Mouse (Mus musculus) forebrain, embryonic 14.5 days (tissue): ENCODE data around the gene Rgs6. TPM values are rescaled to one million over a fixed set of nuclear protein-coding genes. Genes with fewer than 3 reads are reported as not detected.

Source experiments
- ATAC-seq: fragments of 200-750 bp; cut with Nextera tagmentation; 2 replicates; pipeline ENCODE4 v1.8.0; 2017; ENCODE audit warnings: mild to moderate bottlenecking, moderate library complexity
- DNase-seq: peaks from one replicate; pipeline ENCODE4 v3.0.0-alpha.2; 2015; ENCODE audit warnings: low spot score
- H3K27ac ChIP-seq: fragments of 300-500 bp; sonication (generic); 2 replicates; pipeline ENCODE4 v1.5.1; 2014; ENCODE audit warnings: low read depth, mild to moderate bottlenecking, control low read depth, low read length, moderate library complexity
- H3K27me3 ChIP-seq: fragments of 300-500 bp; sonication (generic); replicated peaks from 2 replicates; pipeline ENCODE4 v1.6.1; 2014; ENCODE audit warnings: low read length, control low read depth, mixed read lengths; ENCODE audit not compliant: control insufficient read depth, insufficient read depth
- H3K36me3 ChIP-seq: fragments of 300-500 bp; sonication (generic); 2 replicates; pipeline ENCODE4 v1.6.1; 2014; ENCODE audit warnings: low read length, control low read depth; ENCODE audit not compliant: control insufficient read depth, insufficient read depth
- H3K4me1 ChIP-seq: fragments of 300-500 bp; sonication (generic); 2 replicates; pipeline ENCODE4 v1.6.1; 2014; ENCODE audit warnings: antibody characterized with exemption, low read length, control low read depth; ENCODE audit not compliant: control insufficient read depth, insufficient read depth
- H3K4me2 ChIP-seq: fragments of 300-500 bp; sonication (generic); 2 replicates; pipeline ENCODE4 v1.6.1; 2014; ENCODE audit warnings: mild to moderate bottlenecking, control low read depth, low read length
- H3K4me3 ChIP-seq: fragments of 300-500 bp; sonication (generic); 2 replicates; pipeline ENCODE4 v1.5.1; 2014; ENCODE audit warnings: low read depth, low read length, control low read depth
- H3K9ac ChIP-seq: fragments of 300-500 bp; sonication (generic); 2 replicates; pipeline ENCODE4 v1.6.1; 2014; ENCODE audit warnings: mild to moderate bottlenecking, low read length, control low read depth, moderate library complexity
- H3K9me3 ChIP-seq: fragments of 300-500 bp; sonication (generic); replicated peaks from 2 replicates; pipeline ENCODE4 v1.6.1; 2016; ENCODE audit warnings: low read length, control low read depth, mixed read lengths; ENCODE audit not compliant: control insufficient read depth
- whole genome bisulfite sequencing: fragments of 180-500 bp; shearing (Covaris S2); extraction: QIAGEN DNeasy Blood & Tissue Kit; methylation state at CpG from one replicate; pipeline ENCODE4 v1.1.7; 2014; 5-methylcytosine and 5-hydroxymethylcytosine counted together
- polyA plus RNA-seq: library from polyadenylated mRNA; unstranded; fragments of >200 nt; fragmentation: Nextera tagmentation; extraction: Ambion mirVana; gene quantifications from 2 replicates; pipeline ENCODE4 v1.2.1, GENCODE M21; 2014

Rgs6 gene
- polyA plus RNA-seq, 1 experiment from 2014 or later: 5.0 TPM

GRCm38 (mm10) chr12:83055690-83056089 lies 467.6 kb downstream of the Rgs6 start:
- Histone ChIP-seq H3K4me1 (no peaks in the 10 kb centered on the region), H3K9me3 (peaks cover 7% of the 10 kb centered on the region; the same call in 1 of the 2 replicates), H3K27me3 (no peaks in the 10 kb centered on the region), H3K9ac (no peak overlapping the region), H3K27ac (no peak overlapping the region), H3K36me3 (no peaks in the 10 kb centered on the region), H3K4me2 (no peak overlapping the region), H3K4me3 (no peak overlapping the region)
- DNase-seq: no peak
- WGBS: 95% methylated on average over 5 of the region's 5 CpGs
- no peak for ATAC-seq

GRCm38 (mm10) chr12:83066426-83066825 lies 478.3 kb downstream of the Rgs6 start:
- H3K4me2 ChIP-seq: no peak overlapping the region
- no peaks in the 10 kb centered on the region for H3K27me3 ChIP-seq
- ATAC-seq (no peak), DNase-seq (no peak)
- no peaks in the 10 kb centered on the region for H3K9me3 ChIP-seq
- H3K27ac ChIP-seq: no peak overlapping the region
- WGBS: 82% methylated on average over 6 of the region's 6 CpGs
- no peaks in the 10 kb centered on the region for H3K4me1 ChIP-seq
- H3K36me3 ChIP-seq: no peaks in the 10 kb centered on the region
- H3K4me3 ChIP-seq: no peak overlapping the region
- H3K9ac ChIP-seq: no peak overlapping the region

- ATAC-seq: no peak
These were observed 482.8 kb downstream of the Rgs6 start for GRCm38 (mm10) chr12:83070848-83071247.

GRCm38 (mm10) chr12:83072181-83072887 lies 484.2 kb downstream of the Rgs6 start:
- peaks cover 14% of the 10 kb centered on the region for H3K4me1 ChIP-seq
- 44% methylated on average over 3 of the region's 3 CpGs for WGBS

More at GRCm38 (mm10) chr12:83070848-83071247, 482.8 kb downstream of the Rgs6 start:
- Histone ChIP-seq H3K4me2 (no peak overlapping the region), H3K9ac (no peak overlapping the region), H3K4me3 (no peak overlapping the region), H3K27me3 (no peaks in the 10 kb centered on the region), H3K4me1 (peaks cover 14% of the 10 kb centered on the region), H3K36me3 (no peaks in the 10 kb centered on the region), H3K9me3 (no peaks in the 10 kb centered on the region), H3K27ac (no peak overlapping the region)
- DNase-seq: no peak
- WGBS: 87% methylated on average over 5 of the region's 5 CpGs

GRCm38 (mm10) chr12:83072951-83073878 lies 485.1 kb downstream of the Rgs6 start:
- DNase-seq (peak; percentile 89), ATAC-seq (peak; percentile 96)
- no peak overlapping the region for H3K4me3 ChIP-seq
- no peak overlapping the region for H3K9ac ChIP-seq
- no peaks in the 10 kb centered on the region for H3K36me3 ChIP-seq
- H3K27me3 ChIP-seq: no peaks in the 10 kb centered on the region
- H3K4me2 ChIP-seq: no peak overlapping the region
- WGBS: 22% methylated on average over 13 of the region's 13 CpGs
- H3K4me1 ChIP-seq: peaks cover 14% of the 10 kb centered on the region
- no peaks in the 10 kb centered on the region for H3K9me3 ChIP-seq
- H3K27ac ChIP-seq: peak overlapping the region; percentile 44

More at GRCm38 (mm10) chr12:83072181-83072887, 484.2 kb downstream of the Rgs6 start:
- Histone ChIP-seq H3K36me3 (no peaks in the 10 kb centered on the region), H3K27me3 (no peaks in the 10 kb centered on the region), H3K9ac (no peak overlapping the region), H3K9me3 (no peaks in the 10 kb centered on the region), H3K4me2 (no peak overlapping the region), H3K27ac (0 out of 2 replicates have a peak overlapping the region, but pooled peaks have one; percentile 24), H3K4me3 (no peak overlapping the region)
- no peak for ATAC-seq
- DNase-seq: peak; percentile 58

GRCm38 (mm10) chr12:83073879-83074368 lies 485.8 kb downstream of the Rgs6 start:
- WGBS: 71% methylated on average over 6 of the region's 6 CpGs
- no peaks in the 10 kb centered on the region for H3K36me3 ChIP-seq
- H3K9ac ChIP-seq: no peak overlapping the region
- ATAC-seq: no peak
- no peak overlapping the region for H3K4me2 ChIP-seq
- peaks cover 14% of the 10 kb centered on the region for H3K4me1 ChIP-seq
- H3K27ac ChIP-seq: peak overlapping the region; percentile 44; the same call in 1 of the 2 replicates
- no peaks in the 10 kb centered on the region for H3K9me3 ChIP-seq
- no peak for DNase-seq
- H3K27me3 ChIP-seq: no peaks in the 10 kb centered on the region
- no peak overlapping the region for H3K4me3 ChIP-seq

- Histone ChIP-seq H3K27ac (no peak overlapping the region), H3K9ac (no peak overlapping the region), H3K4me3 (no peak overlapping the region), H3K36me3 (no peaks in the 10 kb centered on the region), H3K9me3 (no peaks in the 10 kb centered on the region), H3K4me2 (no peak overlapping the region), H3K27me3 (no peaks in the 10 kb centered on the region), H3K4me1 (peaks cover 14% of the 10 kb centered on the region)
- WGBS: 94% methylated on average over 3 of the region's 3 CpGs
- DNase-seq: no peak
- ATAC-seq: no peak
These were observed 488.1 kb downstream of the Rgs6 start for GRCm38 (mm10) chr12:83076179-83076578.

GRCm38 (mm10) chr12:83077486-83077885 lies 489.4 kb downstream of the Rgs6 start:
- no peak overlapping the region for H3K27ac ChIP-seq
- peaks cover 11% of the 10 kb centered on the region for H3K4me1 ChIP-seq
- H3K27me3 ChIP-seq: no peaks in the 10 kb centered on the region
- DNase-seq (no peak), ATAC-seq (no peak)
- no peak overlapping the region for H3K9ac ChIP-seq
- no peak overlapping the region for H3K4me3 ChIP-seq
- H3K4me2 ChIP-seq: no peak overlapping the region
- H3K9me3 ChIP-seq: no peaks in the 10 kb centered on the region
- no peaks in the 10 kb centered on the region for H3K36me3 ChIP-seq
- WGBS: 90% methylated on average over 2 of the region's 2 CpGs
